In genomic region chr4:8423392-8424045, GRCm38 (mm10) we compare ENCODE assay signal across 11 mouse cellular contexts.
DNase-seq lines count a peak whose midpoint lies in the region; ATAC-seq and TF ChIP-seq lines count a peak whose summit lies in the region.
"Had no signal": no experiment of that assay in that cellular context is flagged by ENCODE, and none has a peak within 500 bp of the region (broad histone marks: within the 10 kb centered on the region; RNA-seq: fewer than 3 reads in every experiment).

No protein-coding gene starts in this region.

- H3K4me2 ChIP-seq in midbrain, embryonic 13.5 days (replicated peaks) = no peak overlapping the region

- no peaks in the 10 kb centered on the region for H3K36me3 ChIP-seq in kidney, adult 2 months (ENCODE audit: control insufficient read depth, insufficient read depth, low read length)
- H3K36me3 ChIP-seq in midbrain, embryonic 13.5 days = no peaks in the 10 kb centered on the region
- H3K36me3 ChIP-seq: G1E had no signal

- no peak overlapping the region for H3K4me3 ChIP-seq in kidney, adult 2 months (ENCODE audit: insufficient read depth, low read depth, low read length)
- no peak overlapping the region for H3K4me3 ChIP-seq in midbrain, embryonic 13.5 days (replicated peaks)
- H3K4me3 ChIP-seq: megakaryocyte, embryonic 14.5 days had no signal

- peak; percentile 46; the same call in 1 of the 2 replicates for ATAC-seq in midbrain, embryonic 13.5 days
- no peak for ATAC-seq in megakaryocyte progenitor cell, adult 5-6 weeks (replicated peaks; ENCODE audit: poor library complexity)

- no peaks in the 10 kb centered on the region for H3K9me3 ChIP-seq in midbrain, embryonic 13.5 days
- H3K9me3 ChIP-seq: G1E; megakaryocyte, embryonic 14.5 days had no signal

- H3K27ac ChIP-seq in kidney, adult 2 months (ENCODE audit: insufficient read depth, low read depth, low read length) = no peak overlapping the region
- H3K27ac ChIP-seq in midbrain, embryonic 13.5 days = no peak overlapping the region

- TF ChIP-seq CTCF in kidney, adult 2 months (conservative IDR thresholded peaks at IDR 0.05; ENCODE audit: insufficient read depth, insufficient read length, low read depth, low read length) = no peak

- H3K4me1 ChIP-seq in kidney, adult 2 months (ENCODE audit: control insufficient read depth, insufficient read depth, low read length) = no peaks in the 10 kb centered on the region
- no peaks in the 10 kb centered on the region for H3K4me1 ChIP-seq in midbrain, embryonic 13.5 days (replicated peaks)

- peak; percentile 8 for DNase-seq in kidney, adult 2 months
- DNase-seq in kidney, adult 8-10 months = no peak
- peak; percentile 50 for DNase-seq in NIH3T3 (ENCODE audit: low read depth)
- peak; percentile 77 for DNase-seq in embryo, embryonic 10.5 days (ENCODE audit: low spot score)
- no peak for DNase-seq in urinary bladder, adult 2 months (ENCODE audit: low spot score)
- DNase-seq: heart, postnatal 36 days; thymus, postnatal 25 days had no signal

- no peak for TF ChIP-seq POLR2A in kidney, adult 2 months (IDR thresholded peaks at IDR 0.05; ENCODE audit: low read depth, low read length)

- WGBS in kidney, adult 2 months = 53% methylated on average over 16 of the region's 16 CpGs
- WGBS in midbrain, embryonic 13.5 days = 67% methylated on average over 16 of the region's 16 CpGs

- no peaks in the 10 kb centered on the region; the same call in 1 of the 2 replicates for H3K27me3 ChIP-seq in kidney, adult 2 months (replicated peaks; ENCODE audit: control insufficient read depth, insufficient read depth, low read length)
- no peaks in the 10 kb centered on the region for H3K27me3 ChIP-seq in midbrain, embryonic 13.5 days

- no peak overlapping the region for H3K9ac ChIP-seq in midbrain, embryonic 13.5 days (replicated peaks)

Comparison
In these comparisons a context has a peak if more than half of its experiments do, and no peak if none do; other contexts are left out.
1. DNase-seq: peak in kidney, adult 2 months (single experiment), NIH3T3 (single experiment) and embryo, embryonic 10.5 days (single experiment); none in kidney, adult 8-10 months (0 of 2) and urinary bladder, adult 2 months (single experiment).